Mouse (Mus musculus): ENCODE results near the gene Tbc1d2b.

DNA sequence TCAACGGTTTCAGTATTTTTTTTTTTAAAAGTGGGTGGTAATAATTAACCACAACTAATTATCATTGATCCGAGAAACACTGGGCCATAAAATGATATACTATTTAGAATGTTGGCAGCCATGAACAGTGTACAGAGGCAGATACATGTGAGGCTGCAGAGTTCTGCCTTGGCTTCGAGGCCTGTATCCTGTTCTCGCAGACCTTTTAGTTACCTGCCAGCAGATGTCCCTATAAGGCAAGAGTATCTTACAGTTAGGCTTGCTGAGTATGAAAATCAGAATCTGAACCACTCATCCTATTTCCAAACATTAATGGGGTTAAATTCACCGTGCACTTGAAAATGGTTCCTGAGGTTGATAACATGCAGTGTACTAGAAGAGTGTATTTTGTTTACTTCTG, 45.7 kb upstream of the Tbc1d2b start:
- TF ChIP-seq CTCF (IDR thresholded peaks at IDR 0.05; ENCODE audit: control insufficient read depth, insufficient read depth, insufficient replicate concordance, low read depth, low read length) (no peak), POLR2A (IDR thresholded peaks at IDR 0.05; ENCODE audit: control insufficient read depth, low read depth, low read length) (no peak)

All from testis, adult 2 months (tissue).